Mouse (Mus musculus) limb, embryonic 11.5 days (tissue): Measurements from ENCODE around the gene Prkar1a. TPM values are rescaled to one million over a fixed set of nuclear protein-coding genes. Genes with fewer than 3 reads are reported as not detected.

Experiments
- ATAC-seq: fragments of 200-750 bp; cut with Nextera tagmentation; 2 replicates; pipeline ENCODE4 v1.8.0; 2017; ENCODE audit warnings: low read depth; ENCODE audit not compliant: insufficient number of reproducible peaks, low FRiP score, low TSS enrichment
- DNase-seq: peaks from one replicate; pipeline ENCODE4 v3.0.0-alpha.2; 2015; ENCODE audit warnings: low spot score
- H3K27ac ChIP-seq: fragments of 300-500 bp; sonication (generic); replicated peaks from 2 replicates; pipeline ENCODE4 v1.5.1; 2014; ENCODE audit warnings: low read depth, mild to moderate bottlenecking, low read length
- H3K27me3 ChIP-seq: fragments of 300-500 bp; sonication (generic); 2 replicates; pipeline ENCODE4 v1.6.1; 2014; ENCODE audit warnings: mild to moderate bottlenecking, low read length, mixed read lengths; ENCODE audit not compliant: control insufficient read depth, insufficient read depth
- H3K36me3 ChIP-seq: fragments of 300-500 bp; sonication (generic); 2 replicates; pipeline ENCODE4 v1.6.1; 2014; ENCODE audit warnings: mild to moderate bottlenecking, low read length, moderate library complexity, mixed read lengths; ENCODE audit not compliant: control insufficient read depth, insufficient read depth
- H3K4me1 ChIP-seq: fragments of 300-500 bp; sonication (generic); 2 replicates; pipeline ENCODE4 v1.6.1; 2014; ENCODE audit warnings: low read length, mixed read lengths; ENCODE audit not compliant: control insufficient read depth, insufficient read depth
- H3K4me2 ChIP-seq: fragments of 300-500 bp; sonication (generic); 2 replicates; pipeline ENCODE4 v1.6.1; 2014; ENCODE audit warnings: low read depth, mild to moderate bottlenecking, moderate library complexity; ENCODE audit not compliant: severe bottlenecking
- H3K4me3 ChIP-seq: fragments of 300-500 bp; sonication (generic); 2 replicates; pipeline ENCODE4 v1.5.1; 2014; ENCODE audit warnings: low read depth, low read length
- H3K9ac ChIP-seq: fragments of 300-500 bp; sonication (generic); 2 replicates; pipeline ENCODE4 v1.6.1; 2014; ENCODE audit warnings: mild to moderate bottlenecking, low read length
- H3K9me3 ChIP-seq: fragments of 300-500 bp; sonication (generic); 2 replicates; pipeline ENCODE4 v1.6.1; 2016; ENCODE audit warnings: low read length; ENCODE audit not compliant: control insufficient read depth
- WGBS: fragments of 180-500 bp; shearing (Covaris S2); extraction: QIAGEN DNeasy Blood & Tissue Kit; methylation state at CpG from one replicate; pipeline ENCODE4 v1.1.7; 2014; 5-methylcytosine and 5-hydroxymethylcytosine counted together
- polyA plus RNA-seq: library from polyadenylated mRNA; unstranded; fragments of >200 nt; fragmentation: Nextera tagmentation; extraction: Ambion mirVana; gene quantifications from 2 replicates; pipeline ENCODE4 v1.2.1, GENCODE M21; 2014

Prkar1a gene
- polyA plus RNA-seq: 384 and 394 TPM in 2 replicates

DNA sequence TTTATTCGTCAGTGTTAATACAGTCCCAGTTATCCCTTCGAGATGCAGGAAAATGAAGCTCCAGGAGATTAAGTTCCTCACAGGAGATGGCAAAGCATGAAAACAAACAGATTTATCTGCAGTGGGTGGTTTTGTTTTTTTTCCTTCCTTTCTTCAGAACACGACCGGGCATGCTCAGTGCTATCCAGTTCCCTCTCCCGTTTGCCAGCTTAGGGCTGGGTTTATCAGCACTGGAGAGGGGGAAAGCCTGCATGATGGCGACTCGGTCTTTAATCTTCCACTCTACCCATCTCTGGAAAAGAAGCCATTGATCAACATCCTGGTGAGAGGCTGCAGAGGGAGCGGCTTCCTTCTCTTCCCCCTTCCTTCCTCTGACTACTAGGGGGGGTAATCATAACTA lies at the start of gene Prkar1a:
Gene Prkar1a, plus strand, starts transcription at position 200 of the 400 bp plus-strand sequence.
- Histone ChIP-seq H3K9ac (peak within 1 kb of the TSS; percentile 52), H3K36me3 (no peaks in the 10 kb centered on the region; the same call in 1 of the 2 replicates), H3K27ac (no peak within 1 kb of the TSS), H3K4me1 (peaks cover 4% of the 10 kb centered on the region; the same call in 1 of the 2 replicates), H3K4me3 (peak within 1 kb of the TSS; percentile 95), H3K4me2 (peak within 1 kb of the TSS; percentile 75), H3K9me3 (no peaks in the 10 kb centered on the region), H3K27me3 (no peaks in the 10 kb centered on the region)
- no peak for ATAC-seq
- DNase-seq: no peak
- 43% methylated on average over 8 of the region's 8 CpGs for WGBS

DNA sequence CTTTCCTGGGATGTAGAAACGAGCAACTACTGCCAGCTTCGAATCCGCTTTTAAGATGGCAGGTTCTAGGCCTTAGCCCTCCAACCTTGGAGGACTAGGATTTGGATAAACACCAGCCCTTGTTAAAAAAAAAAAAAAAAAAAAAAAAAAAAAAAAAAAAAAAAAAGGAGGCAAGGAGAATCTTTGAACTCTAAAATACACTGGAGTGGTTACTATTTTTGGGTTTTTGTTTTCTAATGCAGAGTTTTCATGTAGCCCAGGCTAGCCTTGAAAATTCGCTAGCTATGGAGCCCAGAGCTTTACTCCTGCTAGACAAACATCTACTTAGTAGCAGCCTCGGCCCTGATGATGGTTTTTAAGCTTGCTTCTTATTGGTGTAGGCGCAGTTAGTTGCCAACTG lies 41.6 kb upstream of the Prkar1a start:
- DNase-seq: no peak
- WGBS: 88% methylated on average over 6 of the region's 6 CpGs
- Histone ChIP-seq H3K9ac (no peak overlapping the region), H3K4me1 (peaks cover 15% of the 10 kb centered on the region), H3K27ac (no peak overlapping the region), H3K9me3 (no peaks in the 10 kb centered on the region), H3K4me3 (no peak overlapping the region), H3K4me2 (no peak overlapping the region), H3K27me3 (no peaks in the 10 kb centered on the region), H3K36me3 (no peaks in the 10 kb centered on the region)
- no peak for ATAC-seq

DNA sequence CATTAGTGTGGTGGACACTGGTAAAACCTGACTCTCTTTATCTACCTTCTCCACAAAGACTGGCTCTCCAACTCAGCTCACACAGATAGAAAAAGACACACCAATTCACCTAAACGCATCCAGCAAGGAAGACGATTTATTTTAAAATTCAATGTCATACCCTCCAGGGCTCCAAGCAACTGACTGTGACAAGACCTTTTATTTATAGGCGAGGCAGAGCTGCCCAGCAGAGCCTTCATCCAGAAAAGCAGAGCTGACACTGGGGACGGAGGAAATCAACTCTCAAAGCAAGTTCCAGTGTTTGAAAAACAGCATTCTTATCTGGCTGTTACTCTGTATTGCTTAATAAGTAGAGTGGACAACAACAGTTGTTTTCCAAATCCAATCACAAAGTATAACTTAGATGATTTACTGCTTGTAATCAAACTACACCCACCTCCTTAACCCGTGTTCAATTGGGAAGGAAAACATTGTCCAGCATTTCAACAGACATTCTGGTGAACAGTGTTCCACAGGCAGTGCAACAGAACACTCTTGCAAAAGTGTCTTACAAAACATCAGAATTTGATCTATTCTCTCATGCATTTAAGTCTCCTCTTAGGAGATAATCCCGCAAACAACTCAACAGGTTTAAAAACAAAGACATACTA lies 40.1 kb upstream of the Prkar1a start:
- H3K9ac ChIP-seq: no peak overlapping the region
- H3K27me3 ChIP-seq: no peaks in the 10 kb centered on the region
- H3K27ac ChIP-seq: no peak overlapping the region
- ATAC-seq: no peak
- no peak overlapping the region for H3K4me3 ChIP-seq
- DNase-seq: no peak
- WGBS: 75% methylated on average over 6 of the region's 6 CpGs
- peaks cover 15% of the 10 kb centered on the region for H3K4me1 ChIP-seq
- H3K9me3 ChIP-seq: no peaks in the 10 kb centered on the region
- H3K4me2 ChIP-seq: no peak overlapping the region
- H3K36me3 ChIP-seq: no peaks in the 10 kb centered on the region

- 16% methylated on average over 9 of the region's 9 CpGs for WGBS
- H3K36me3 ChIP-seq: no peaks in the 10 kb centered on the region
- peak overlapping the region; percentile 47 for H3K4me2 ChIP-seq
- ATAC-seq (no peak), DNase-seq (no peak)
- peak overlapping the region; percentile 64 for H3K9ac ChIP-seq
- no peaks in the 10 kb centered on the region for H3K27me3 ChIP-seq
- no peaks in the 10 kb centered on the region for H3K9me3 ChIP-seq
- peak overlapping the region; percentile 74 for H3K4me3 ChIP-seq
- no peak overlapping the region for H3K27ac ChIP-seq
- peaks cover 15% of the 10 kb centered on the region for H3K4me1 ChIP-seq
Observed at GRCm38 (mm10) chr11:109610046-109610794, 39.0 kb upstream of the Prkar1a start.

DNA sequence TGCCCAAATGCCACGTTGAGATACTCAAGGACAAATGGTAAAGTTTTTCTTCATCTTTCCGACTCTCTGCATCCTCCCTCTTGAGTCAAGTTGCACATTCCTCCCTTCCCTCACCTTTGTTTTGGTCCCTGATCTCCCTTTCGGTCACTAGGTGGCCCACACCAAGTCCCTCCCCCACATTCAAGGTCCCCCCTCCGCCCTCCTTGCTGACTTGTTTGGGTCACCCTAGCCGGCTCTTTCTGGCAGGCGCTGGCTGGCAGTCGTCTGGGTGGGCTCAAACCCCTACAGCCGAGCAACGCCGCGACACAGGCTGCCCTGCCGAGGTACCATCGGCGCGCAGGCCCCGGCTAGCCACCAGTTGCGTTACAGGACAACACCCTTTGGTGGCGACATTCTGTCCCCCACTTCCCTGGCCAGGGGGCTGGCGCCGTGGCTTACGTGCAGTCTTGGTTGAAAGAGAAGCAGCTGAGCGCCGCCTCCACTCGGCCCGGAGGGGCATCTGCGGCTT lies 38.4 kb upstream of the Prkar1a start:
- peak overlapping the region; percentile 64 for H3K9ac ChIP-seq
- H3K9me3 ChIP-seq: no peaks in the 10 kb centered on the region
- peak overlapping the region; percentile 31 for H3K27ac ChIP-seq
- DNase-seq (no peak), ATAC-seq (peak; percentile 39)
- H3K4me3 ChIP-seq: peak overlapping the region; percentile 74
- peaks cover 15% of the 10 kb centered on the region for H3K4me1 ChIP-seq
- H3K4me2 ChIP-seq: peak overlapping the region; percentile 47
- no peaks in the 10 kb centered on the region for H3K36me3 ChIP-seq
- H3K27me3 ChIP-seq: no peaks in the 10 kb centered on the region
- 0% methylated on average over 26 of the region's 26 CpGs for WGBS

GRCm38 (mm10) chr11:109611303-109612149 lies 37.7 kb upstream of the Prkar1a start, which contains the start of gene Wipi1:
Wipi1 (minus strand) TSS chr11:109611967.
- ATAC-seq (peak; percentile 97), DNase-seq (peak; percentile 97)
- H3K9me3 ChIP-seq: no peaks in the 10 kb centered on the region
- H3K4me3 ChIP-seq: peak within 1 kb of the TSS; percentile 74
- H3K9ac ChIP-seq: peak within 1 kb of the TSS; percentile 64
- WGBS: under 1% methylated on average over 58 of the region's 58 CpGs
- H3K27me3 ChIP-seq: no peaks in the 10 kb centered on the region
- peak within 1 kb of the TSS; percentile 31 for H3K27ac ChIP-seq
- H3K4me1 ChIP-seq: peaks cover 17% of the 10 kb centered on the region
- H3K4me2 ChIP-seq: peak within 1 kb of the TSS; percentile 47
- no peaks in the 10 kb centered on the region for H3K36me3 ChIP-seq

- no peak for ATAC-seq
- no peak overlapping the region for H3K4me3 ChIP-seq
Observed at GRCm38 (mm10) chr11:109612871-109613529, 36.2 kb upstream of the Prkar1a start.

More at GRCm38 (mm10) chr11:109612871-109613529, 36.2 kb upstream of the Prkar1a start:
- Histone ChIP-seq H3K4me2 (no peak overlapping the region), H3K27ac (no peak overlapping the region), H3K36me3 (no peaks in the 10 kb centered on the region), H3K27me3 (no peaks in the 10 kb centered on the region), H3K9me3 (no peaks in the 10 kb centered on the region), H3K4me1 (peaks cover 20% of the 10 kb centered on the region), H3K9ac (no peak overlapping the region)
- WGBS: 71% methylated on average over 7 of the region's 7 CpGs
- no peak for DNase-seq
